Mouse (Mus musculus): ENCODE results near the gene Hspb8. TPM values are rescaled to one million over a fixed set of nuclear protein-coding genes. Genes with fewer than 3 reads are reported as not detected.
"Not testable (repeated sequence)": the region's sequence is repeated elsewhere in the genome, so short reads cannot be mapped to it uniquely, and the experiment has no call there.

Gene Hspb8
- total RNA-seq, 2 experiments from 2014 or later: 201 to 287 TPM

DNA sequence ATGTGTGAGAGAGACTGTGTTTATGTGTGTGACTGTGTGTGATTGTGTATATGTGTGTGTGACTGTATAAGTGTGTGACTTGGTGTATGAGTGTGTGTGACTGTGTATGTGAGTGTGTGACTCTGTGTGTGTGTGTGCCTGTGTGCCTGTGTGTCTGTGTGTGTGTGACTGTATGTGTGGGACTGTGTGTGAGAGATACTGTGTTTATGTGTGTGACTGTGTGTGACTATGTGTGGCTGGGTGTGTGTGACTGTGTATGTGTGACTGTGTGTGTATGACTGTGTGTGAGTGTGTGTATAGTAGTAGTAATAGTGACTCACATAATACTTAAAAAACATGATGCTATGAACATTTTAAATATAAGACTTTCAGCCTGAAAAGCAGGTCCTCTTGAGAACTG, 13.5 kb upstream of the Hspb8 start:
- DNase-seq: no peak
- intact Hi-C loops (cut with DNase I; ENCODE audit: low total_unique reads): no loop called here

DNA sequence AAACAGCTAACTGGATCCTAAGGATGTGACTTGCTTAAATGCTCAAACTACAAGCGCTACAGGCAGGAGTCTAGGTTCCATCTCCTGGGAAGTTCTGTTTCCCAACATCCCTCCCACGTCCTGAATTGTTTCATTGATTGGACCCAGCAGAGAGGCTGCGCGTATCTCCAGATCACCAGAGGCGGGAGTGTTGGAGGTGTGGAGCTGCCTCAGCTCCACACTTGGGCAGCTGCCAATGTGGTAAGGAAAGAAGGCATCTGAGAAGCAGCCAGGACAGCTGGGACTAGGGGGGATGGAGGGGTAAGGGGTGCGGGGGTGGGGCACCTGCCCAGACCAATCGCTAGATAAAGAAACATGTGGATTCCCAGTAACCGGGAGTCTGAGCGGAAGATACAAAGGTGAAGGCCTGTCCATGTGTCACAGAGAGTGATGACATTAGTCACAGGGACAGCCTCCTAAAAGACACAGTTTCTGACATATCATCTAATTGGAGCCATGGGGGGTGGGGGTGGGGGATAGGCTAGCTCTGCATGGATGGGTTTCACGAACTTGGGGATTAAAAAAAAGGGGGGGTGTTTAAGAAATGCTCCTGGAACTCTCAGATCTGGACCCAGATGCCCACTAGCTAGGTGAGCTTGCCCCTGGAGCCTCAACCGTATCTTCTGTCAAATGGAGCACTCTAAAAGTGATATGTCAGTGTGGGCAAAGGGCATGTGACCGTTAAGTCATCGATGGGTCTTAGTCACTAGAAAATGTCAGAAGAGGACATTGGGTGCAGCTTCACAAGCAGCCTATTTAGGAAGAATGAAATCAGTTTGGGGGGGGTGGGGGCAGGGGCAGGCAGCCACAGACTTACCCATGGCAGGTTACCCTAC, 12.5 kb upstream of the Hspb8 start:
- DNase-seq: peak; percentile 37
- intact Hi-C loops (cut with DNase I; ENCODE audit: low total_unique reads): no loop called here

DNA sequence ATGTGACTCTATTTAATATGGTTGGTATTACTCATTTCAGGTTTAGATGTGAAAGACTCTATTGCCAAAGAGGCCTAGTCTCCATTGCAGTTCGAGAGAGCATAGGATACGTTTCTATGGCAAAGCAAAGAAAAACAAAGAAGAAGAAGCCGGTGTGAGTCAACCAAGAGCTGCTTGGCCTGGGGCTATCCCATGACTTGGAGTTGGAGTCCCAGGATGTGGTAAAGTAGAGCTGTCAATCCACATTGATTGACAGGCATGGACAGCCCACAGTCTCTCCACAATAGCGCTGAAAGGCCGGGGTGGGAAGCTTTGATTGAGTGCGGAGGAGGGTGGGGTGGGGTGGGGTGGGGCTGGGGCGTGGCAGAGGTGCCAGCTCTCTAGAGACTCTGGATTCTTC, 10.2 kb upstream of the Hspb8 start:
- DNase-seq: no peak
- intact Hi-C loops (cut with DNase I; ENCODE audit: low total_unique reads): no loop called here

DNA sequence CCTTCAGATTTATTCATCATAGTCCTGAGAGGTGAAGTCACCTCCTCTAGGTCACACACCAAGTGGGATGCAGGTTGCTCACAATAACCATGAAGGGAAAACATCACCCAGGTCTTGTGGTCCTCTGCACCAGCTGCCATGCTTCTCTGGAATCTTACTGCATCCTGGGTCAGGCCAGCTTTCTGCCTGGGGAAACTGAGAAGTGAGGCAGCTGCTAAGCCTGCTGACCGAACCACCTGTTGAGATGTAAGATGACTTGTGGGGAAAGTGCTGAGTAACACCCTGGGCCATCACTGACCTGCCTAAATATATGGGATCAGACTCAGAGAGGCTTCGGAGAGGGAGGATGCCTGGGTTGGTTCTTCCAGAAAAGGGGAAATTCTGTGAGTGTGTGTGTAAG, 4.0 kb upstream of the Hspb8 start:
- DNase-seq: no peak
- intact Hi-C loops (cut with DNase I; ENCODE audit: low total_unique reads): no loop called here

DNA sequence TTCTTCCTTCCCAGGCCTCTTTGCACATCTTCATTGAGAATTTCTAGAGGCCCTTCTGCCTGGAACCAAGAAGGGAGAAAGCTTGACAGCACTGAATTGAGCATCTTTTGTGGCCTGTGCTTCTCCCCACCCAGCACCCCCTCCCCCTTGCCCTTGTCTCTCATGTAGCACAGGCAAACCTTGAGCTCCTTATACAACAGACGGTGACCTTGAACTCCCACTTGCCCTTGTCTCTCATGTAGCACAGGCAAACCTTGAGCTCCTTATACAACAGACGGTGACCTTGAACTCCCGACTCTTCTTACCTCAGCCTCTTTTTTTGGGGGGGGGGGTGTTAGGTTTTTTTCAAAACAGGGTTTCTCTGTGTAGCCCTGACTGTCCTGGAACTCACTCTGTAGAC, 3.0 kb upstream of the Hspb8 start:
- DNase-seq; intact Hi-C loops (cut with DNase I; ENCODE audit: low total_unique reads): not testable (repeated sequence)

DNA sequence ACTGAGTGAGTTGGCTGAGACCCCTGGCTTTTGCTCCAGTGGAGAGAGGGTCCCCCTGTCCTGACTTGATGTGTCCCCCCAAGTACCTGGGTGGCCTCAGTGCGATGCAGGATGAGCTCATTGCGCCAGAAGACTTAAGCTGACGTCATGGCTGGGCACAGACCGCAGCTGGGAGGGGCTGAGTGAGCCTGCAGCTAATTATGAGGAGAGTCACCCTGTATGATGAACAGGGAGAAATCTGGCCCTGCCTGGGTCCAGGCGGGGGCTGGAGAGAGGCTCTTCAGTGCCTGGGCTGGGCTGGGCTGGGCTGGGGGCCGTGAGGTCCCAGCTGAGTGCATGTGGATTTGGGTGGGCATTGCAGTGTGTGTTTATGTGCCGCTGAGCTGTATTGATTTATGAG, 2.6 kb upstream of the Hspb8 start:
- intact Hi-C loops (cut with DNase I; ENCODE audit: low total_unique reads): no loop called here
- peak; percentile 67 for DNase-seq

DNA sequence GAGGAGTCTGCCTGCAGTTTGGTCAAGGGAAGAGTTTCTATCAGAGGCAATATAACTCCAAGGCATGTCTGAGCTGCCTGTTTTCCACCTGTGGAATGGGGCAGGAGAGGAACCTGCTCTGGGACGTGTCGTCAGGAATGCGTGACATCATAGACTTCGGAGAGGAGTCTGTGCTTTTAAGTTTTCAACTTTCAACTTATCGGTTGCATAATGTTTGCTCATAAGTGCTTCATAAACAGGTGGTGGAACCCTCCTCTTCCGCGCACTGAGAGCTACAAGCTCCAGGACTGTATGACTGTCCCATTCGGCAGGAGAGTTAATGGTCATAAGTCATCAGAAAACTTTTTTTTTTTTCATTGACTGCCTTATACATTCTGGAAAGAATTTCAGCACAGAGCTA, 1.1 kb upstream of the Hspb8 start:
- DNase-seq: no peak
- intact Hi-C loops (cut with DNase I; ENCODE audit: low total_unique reads): no loop called here

DNA sequence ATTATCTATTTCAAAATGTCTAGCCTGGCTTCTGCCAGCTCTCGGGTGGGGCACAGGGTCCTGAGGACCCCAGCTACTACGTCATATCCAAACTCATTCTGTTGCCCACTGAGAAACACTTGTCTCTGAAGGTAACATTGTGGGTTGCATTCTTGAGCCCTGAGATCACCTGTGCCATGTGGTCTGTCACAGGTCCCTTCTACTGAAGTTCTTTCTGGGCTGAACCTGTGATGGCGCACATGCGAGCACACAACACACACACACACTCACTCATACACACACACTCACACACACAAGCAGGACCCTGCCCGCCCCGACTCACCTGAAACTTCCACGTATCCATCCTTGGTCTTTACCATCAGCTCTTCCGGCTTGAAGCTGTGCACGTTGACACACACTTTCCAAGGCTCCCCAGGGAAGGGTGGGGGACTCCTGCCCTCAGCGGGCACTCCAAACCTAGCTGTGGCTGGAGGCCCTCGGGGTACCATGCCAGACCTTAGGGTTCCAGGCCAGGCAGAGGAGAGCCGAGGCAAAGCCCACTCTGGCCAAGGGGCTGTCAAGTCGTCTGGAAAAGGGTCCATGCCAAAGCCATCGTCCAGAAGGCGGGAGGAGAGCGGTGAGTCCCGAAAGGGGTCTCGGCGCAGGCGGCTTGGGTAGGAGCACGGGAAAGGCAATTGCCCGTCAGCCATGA, 728 bp downstream of the Hspb8 start:
- peak; percentile 27 for DNase-seq
- intact Hi-C loops (cut with DNase I; ENCODE audit: low total_unique reads): no loop called here

DNA sequence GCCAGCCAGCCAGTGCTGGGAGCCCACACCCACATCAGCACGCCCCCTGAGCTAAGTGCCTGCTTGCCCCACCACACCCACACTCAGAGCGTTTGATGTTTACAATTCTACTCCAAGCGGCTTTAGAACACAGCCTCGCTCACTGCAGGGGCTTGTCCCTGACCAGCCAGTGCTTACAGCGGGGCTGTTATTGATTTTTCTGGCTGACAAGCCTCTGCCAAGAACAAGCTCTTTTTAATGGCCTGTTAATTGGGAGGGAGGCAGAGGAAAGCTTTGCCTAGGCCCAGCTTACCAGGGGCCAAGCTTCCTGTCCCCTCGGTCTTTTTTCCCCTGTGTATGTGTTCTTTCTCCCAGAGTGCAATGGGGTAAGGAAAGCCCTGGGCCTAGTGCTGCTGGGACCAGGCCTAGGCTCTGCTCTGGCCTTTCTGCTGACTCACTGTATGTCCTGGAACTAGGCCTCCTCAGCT, 1.9 kb downstream of the Hspb8 start:
- DNase-seq: no peak
- intact Hi-C loops (cut with DNase I; ENCODE audit: low total_unique reads): no loop called here

DNA sequence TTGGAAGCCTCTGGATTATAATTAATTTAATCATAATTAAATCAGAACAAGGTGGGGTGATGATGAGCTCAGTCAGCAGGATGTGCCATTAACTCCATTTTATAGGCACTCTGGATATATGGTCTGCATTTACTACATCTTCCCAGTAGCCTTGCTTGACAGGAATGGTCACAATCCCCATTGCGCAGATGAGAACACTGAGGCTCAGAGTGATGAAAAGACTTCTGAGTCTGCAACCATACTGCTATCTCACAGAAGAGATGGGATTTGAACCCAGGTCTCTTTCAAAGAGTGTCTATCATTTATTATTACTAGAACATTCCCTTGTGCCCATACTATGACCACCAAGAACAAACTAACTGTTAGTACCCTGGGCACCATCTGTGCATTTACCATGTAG, 2.5 kb downstream of the Hspb8 start:
- intact Hi-C loops (cut with DNase I; ENCODE audit: low total_unique reads): no loop called here
- no peak for DNase-seq

DNA sequence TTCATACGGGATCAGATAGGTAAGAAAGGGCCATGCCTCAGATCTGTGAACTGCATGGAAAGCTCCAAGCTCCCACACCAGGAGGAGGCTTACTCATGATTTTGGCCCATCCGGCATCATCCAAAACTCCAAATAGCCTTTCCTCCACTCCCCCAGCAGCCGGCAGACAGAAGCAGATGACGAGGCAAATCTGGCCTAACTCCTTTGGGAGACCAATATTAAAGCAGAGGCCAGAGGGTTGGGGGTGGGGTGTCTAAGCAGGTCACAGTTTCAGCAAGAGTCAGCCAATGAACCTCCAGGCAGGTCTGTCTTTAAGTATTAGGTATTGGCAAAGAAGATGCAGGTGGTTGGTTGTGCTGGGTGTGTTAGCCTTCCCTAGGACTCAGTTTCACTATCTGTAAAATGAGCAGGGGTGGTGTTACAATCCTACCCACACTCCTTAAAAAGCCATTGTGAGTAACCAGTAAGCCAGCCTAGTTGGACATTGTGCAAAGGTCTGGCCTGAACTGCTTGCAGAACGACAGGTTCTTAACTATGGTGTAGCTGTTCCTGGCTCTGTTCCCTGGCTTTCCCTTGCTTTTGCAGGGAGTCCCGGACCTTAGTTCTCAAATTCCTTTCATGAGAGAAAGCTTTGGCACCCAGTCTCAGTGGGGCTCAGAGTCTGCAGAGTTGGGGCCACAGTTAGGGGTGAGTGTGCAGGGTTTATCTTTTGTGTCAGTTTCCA, 3.2 kb downstream of the Hspb8 start:
- peak; percentile 43 for DNase-seq
- intact Hi-C loops (cut with DNase I; ENCODE audit: low total_unique reads): no loop called here

DNA sequence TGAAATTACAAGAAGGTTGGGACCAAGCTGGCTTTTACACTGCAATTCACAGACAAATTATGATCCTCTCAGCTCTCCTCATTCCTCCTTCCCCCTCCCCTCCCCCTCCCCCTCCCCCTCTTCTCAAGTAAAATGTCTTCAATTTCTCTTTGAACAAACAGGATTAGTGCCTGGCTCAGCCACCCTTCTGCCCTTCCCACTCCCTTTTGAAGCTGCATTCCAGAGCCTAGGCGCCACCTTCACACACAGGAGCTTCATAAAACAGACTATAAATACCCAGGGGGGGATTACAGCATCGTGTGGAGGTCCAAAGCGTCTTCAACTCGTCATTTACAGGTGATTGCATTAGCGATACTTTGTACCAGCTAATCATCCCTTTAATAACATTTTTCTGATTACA, 6.5 kb downstream of the Hspb8 start:
- intact Hi-C loops (cut with DNase I; ENCODE audit: low total_unique reads): no loop called here
- DNase-seq: no peak

DNA sequence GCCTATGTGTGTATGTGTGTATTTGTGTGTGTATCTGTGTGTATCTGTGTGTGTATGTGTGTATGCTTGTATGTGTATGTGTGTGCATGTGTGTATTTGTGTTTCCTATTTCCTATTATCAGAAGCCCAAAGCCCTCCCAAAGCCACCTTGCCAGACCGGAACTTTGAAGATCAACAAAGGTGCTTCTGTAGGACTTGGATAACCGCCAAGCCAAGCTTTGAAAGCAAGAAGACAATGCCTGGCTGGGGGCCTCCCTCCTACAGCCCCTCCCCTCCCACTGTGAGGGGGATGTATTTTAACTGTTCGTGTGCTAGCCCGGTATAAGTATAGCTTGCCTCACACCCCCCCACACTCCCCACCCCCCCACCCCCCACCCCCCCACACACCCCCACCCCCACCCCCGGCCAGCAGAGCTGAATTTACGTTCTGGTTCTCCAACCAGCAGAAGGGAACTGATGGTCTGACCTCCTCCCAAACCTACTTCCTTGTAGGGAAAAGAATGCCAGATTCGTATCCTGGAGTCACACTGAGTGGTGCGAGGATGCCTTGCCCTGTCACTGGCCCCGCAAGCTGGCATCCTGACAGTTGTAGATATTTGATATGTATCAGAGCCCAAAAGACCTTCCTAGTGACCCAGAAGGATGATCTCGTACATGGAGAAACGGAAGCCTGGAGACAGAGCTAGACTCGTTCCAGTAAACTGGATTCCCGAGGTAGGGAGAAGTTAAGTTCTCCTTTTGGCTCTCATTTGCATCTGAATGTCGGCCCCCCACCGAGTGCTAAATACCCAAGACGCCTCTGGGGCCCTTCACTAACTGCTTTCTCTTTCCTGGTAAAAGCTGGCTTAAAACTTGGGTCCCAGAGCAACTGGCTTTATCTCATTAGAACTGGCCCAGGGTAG, 12.7 kb downstream of the Hspb8 start:
- DNase-seq: no peak
- intact Hi-C loops (cut with DNase I; ENCODE audit: low total_unique reads): no loop called here

DNA sequence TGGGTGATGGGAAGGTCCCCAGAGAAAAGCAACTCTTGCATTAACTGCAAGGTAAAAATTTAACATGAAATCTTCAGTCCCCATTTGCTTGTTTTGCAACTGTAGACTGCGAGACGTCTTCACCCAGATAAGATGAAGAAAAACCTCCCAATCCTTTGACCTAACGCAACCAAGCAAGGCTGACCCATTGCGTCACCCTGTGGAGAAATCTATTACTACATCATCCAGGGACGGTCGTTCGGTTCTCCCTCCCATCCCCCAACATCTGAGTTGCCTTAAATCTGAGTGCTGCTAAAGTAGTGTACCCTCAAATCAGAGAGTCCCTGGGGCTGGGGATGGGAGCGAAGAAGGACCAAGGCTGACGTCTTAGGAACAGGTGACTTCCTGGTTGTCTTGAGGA, 13.7 kb downstream of the Hspb8 start:
- no peak for DNase-seq
- intact Hi-C loops (cut with DNase I; ENCODE audit: low total_unique reads): no loop called here

DNA sequence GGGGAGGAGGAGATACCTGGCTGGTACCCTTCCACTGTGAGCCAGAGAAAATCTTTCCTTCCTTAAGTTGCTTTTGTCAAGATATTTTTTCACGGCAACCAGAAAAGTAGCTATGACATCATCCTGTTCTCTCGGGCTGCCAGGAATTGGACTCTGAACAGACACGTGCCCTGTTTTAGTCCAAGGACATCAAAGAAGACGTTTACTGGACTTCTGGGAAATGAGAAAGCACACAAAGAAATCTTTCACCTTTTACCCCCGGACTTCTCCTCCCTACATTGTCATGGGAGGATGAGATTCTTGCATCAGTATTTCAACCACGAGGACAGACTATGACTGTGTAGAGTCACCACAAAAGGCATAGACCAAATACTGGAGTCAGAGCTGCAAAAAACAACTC, 14.7 kb downstream of the Hspb8 start:
- intact Hi-C loops (cut with DNase I; ENCODE audit: low total_unique reads): no loop called here
- no peak for DNase-seq

DNA sequence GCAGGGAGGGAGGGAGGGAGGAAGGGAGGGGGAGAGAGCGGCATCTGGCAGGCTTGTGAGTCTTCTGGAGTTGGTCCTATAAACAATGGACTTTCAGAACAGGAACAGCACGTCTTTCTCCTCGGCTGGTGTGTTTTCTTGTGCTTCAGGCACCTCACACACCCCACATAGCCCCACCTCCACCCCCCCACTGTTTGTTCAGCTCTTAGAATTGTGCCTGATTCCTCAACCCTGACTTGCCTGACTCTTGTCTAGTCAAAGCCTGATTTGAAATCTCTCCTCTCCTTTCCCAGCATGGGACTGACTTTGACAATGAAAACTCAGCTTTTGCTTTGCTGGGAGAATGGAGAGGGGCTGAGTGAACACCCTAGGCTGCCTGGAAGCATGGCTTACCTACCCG, 15.3 kb downstream of the Hspb8 start:
- no peak for DNase-seq
- intact Hi-C loops (cut with DNase I; ENCODE audit: low total_unique reads): no loop called here

DNA sequence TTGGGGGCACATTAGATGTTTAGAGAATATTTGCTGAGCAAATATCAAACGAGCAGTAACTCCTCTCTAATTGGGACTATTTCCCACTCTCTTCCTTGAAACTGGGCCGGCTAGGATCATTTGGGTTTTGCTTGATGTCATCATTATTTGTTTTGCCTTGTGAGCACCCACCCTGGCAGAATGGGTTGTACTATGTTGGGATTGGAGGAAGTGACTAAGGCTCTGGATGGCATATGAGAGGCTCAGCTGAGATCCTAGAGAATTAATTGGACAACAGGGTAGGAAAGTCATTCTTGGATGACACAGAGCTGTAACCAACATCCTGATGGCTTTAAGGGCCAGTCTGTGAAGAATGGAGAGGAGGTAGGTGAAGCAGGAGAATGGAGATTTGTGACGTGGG, 16.2 kb downstream of the Hspb8 start:
- intact Hi-C loops (cut with DNase I; ENCODE audit: low total_unique reads): no loop called here
- no peak for DNase-seq

DNA sequence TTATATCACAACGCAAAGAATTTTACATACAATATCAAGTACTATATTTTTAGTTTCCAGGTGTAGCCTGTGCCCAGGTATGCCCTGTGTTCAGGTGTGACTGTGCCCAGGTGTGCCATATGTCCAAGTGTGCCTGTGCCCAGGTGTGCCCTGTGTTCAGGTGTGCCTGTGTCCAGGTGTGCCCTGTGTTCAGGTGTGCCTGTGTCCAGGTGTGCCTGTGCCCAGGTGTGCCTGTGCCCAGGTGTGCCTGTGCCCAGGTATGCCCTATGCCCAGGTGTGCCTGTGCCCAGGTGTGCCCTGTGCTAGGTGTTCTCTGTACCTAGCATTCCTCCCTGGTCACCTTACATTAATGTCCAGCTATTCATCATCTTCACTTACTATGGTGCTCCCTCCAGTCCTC, 16.7 kb downstream of the Hspb8 start:
- DNase-seq: no peak
- intact Hi-C loops (cut with DNase I; ENCODE audit: low total_unique reads): no loop called here

DNA sequence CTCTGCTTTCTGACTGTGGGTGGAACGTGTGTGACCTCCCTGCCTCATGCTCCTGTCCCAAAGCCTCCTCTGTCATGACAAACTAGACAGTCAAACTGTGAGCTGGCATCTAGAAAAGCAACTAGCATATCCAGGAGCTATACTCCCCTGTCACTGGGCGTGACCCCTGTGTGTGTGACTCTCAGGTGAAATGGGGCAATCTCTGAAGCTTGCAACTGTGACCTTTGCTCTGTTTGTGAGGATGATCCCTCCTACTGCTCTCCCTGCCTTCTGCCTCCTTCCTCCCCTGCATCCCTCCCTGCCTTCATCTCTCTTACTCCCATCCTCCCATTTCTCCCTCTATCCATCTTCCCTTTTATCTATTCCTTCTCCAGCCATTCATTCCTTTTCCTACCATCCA, 18.6 kb downstream of the Hspb8 start:
- intact Hi-C loops (cut with DNase I; ENCODE audit: low total_unique reads): no loop called here
- DNase-seq: no peak

DNA sequence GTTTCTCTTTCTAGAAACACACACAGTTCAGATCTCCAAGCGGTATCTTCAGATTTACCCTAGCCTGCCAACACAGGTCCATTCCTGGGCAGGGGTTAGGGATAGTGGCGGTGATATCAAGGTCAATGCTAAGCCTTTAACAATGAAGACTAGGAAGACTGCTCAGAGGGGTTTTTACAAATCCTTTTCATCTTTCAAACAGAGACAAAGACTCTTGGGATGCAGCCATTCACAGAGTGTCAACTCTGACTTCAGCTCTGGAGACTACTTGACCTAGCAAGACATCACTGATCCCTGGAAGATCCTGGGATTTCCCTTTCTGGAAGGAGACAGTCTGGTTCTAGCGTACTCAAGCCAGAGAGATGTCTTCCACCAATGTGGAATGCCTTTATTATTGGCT, 21.9 kb downstream of the Hspb8 start:
- intact Hi-C loops (cut with DNase I; ENCODE audit: low total_unique reads): no loop called here
- DNase-seq: no peak
